Mouse (Mus musculus): ENCODE results near the gene Lypd6b. TPM values are rescaled to one million over a fixed set of nuclear protein-coding genes. Genes with fewer than 3 reads are reported as not detected.

Gene Lypd6b
- polyA plus RNA-seq, 1 experiment from 2014 or later = 4.4 TPM

DNA sequence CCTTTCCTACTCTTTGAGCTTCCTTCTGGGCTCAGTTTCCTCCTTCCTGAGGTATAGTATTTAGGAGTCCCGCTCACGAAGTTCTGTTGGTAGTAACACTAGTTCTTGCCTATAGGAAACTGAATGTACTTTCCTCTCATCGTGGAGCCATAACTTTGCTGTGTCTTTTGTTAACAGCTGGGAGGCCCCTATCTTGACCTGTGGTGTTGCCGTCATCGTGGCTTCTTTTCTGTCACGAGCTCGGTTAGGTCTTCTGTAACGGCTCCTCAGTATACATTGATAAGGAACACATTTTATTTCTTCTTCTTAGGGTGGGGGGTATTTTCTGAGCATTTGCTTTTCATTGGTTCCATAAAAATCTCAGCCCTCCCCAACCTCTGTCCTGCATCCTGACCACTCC, 74.2 kb downstream of the Lypd6b start:
- H3K4me1 ChIP-seq (replicated peaks) = no peaks in the 10 kb centered on the region; the same call in 1 of the 2 replicates
- H3K4me2 ChIP-seq = no peak overlapping the region
- no peak for ATAC-seq (ENCODE audit: low FRiP score)
- H3K27ac ChIP-seq = no peak overlapping the region
- H3K36me3 ChIP-seq = no peaks in the 10 kb centered on the region
- no peaks in the 10 kb centered on the region for H3K27me3 ChIP-seq
- H3K9ac ChIP-seq = no peak overlapping the region
- 74% methylated on average over 8 of the region's 8 CpGs for whole genome bisulfite sequencing
- H3K4me3 ChIP-seq = no peak overlapping the region
- no peaks in the 10 kb centered on the region for H3K9me3 ChIP-seq

GRCm38 (mm10) chr2:49868116-49868858, 80.8 kb downstream of the Lypd6b start:
- Histone ChIP-seq H3K4me1 (replicated peaks) (no peaks in the 10 kb centered on the region), H3K4me3 (no peak overlapping the region), H3K4me2 (no peak overlapping the region), H3K9ac (no peak overlapping the region), H3K27me3 (no peaks in the 10 kb centered on the region), H3K27ac (no peak overlapping the region), H3K36me3 (no peaks in the 10 kb centered on the region), H3K9me3 (no peaks in the 10 kb centered on the region)
- no peak for ATAC-seq (ENCODE audit: low FRiP score)
- WGBS = 91% methylated on average over 9 of the region's 9 CpGs

DNA sequence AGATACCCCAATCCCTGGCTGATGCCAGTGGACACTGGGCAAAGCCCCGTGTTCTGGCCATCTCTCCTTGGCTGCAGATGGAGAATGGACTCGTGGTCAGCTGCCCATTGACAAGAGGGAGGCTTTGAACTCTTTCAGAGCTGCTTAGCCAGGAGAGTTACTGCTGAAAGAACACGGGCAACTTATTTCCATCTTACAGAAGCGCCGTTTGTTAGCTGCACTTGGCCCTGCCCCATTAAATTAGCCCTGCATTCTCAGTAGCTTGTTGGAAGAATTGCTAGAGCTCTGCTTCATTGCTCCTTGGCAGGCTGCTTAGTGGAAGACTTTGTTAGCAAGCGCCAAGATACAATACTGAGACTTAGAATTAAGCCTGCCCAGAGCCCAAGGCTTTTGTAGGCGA, 81.6 kb downstream of the Lypd6b start:
- Histone ChIP-seq H3K27me3 (no peaks in the 10 kb centered on the region), H3K27ac (no peak overlapping the region), H3K36me3 (no peaks in the 10 kb centered on the region), H3K4me2 (no peak overlapping the region), H3K4me1 (replicated peaks) (no peaks in the 10 kb centered on the region), H3K4me3 (no peak overlapping the region), H3K9ac (no peak overlapping the region), H3K9me3 (no peaks in the 10 kb centered on the region)
- 71% methylated on average over 7 of the region's 7 CpGs for WGBS
- ATAC-seq (ENCODE audit: low FRiP score) = no peak

GRCm38 (mm10) chr2:49869782-49870514, 82.5 kb downstream of the Lypd6b start:
- H3K4me3 ChIP-seq = no peak overlapping the region
- H3K9me3 ChIP-seq = no peaks in the 10 kb centered on the region
- ATAC-seq (ENCODE audit: low FRiP score) = no peak
- no peaks in the 10 kb centered on the region for H3K36me3 ChIP-seq
- WGBS = 90% methylated on average over 10 of the region's 10 CpGs
- H3K27ac ChIP-seq = no peak overlapping the region
- H3K4me1 ChIP-seq (replicated peaks) = no peaks in the 10 kb centered on the region
- H3K9ac ChIP-seq = no peak overlapping the region
- H3K4me2 ChIP-seq = no peak overlapping the region
- no peaks in the 10 kb centered on the region for H3K27me3 ChIP-seq

- no peak for ATAC-seq (ENCODE audit: low FRiP score)
- Histone ChIP-seq H3K36me3 (no peaks in the 10 kb centered on the region), H3K4me2 (no peak overlapping the region), H3K27me3 (no peaks in the 10 kb centered on the region), H3K9ac (no peak overlapping the region), H3K4me1 (replicated peaks) (no peaks in the 10 kb centered on the region), H3K4me3 (no peak overlapping the region), H3K27ac (no peak overlapping the region), H3K9me3 (no peaks in the 10 kb centered on the region)
- 94% methylated on average over 1 of the region's 1 CpGs for WGBS
Observed at GRCm38 (mm10) chr2:49871012-49871411, 83.5 kb downstream of the Lypd6b start.

GRCm38 (mm10) chr2:49880507-49880906, 93.0 kb downstream of the Lypd6b start:
- H3K27me3 ChIP-seq = no peaks in the 10 kb centered on the region
- H3K9me3 ChIP-seq = no peaks in the 10 kb centered on the region
- H3K4me1 ChIP-seq (replicated peaks) = no peaks in the 10 kb centered on the region
- no peak for ATAC-seq (ENCODE audit: low FRiP score)
- H3K9ac ChIP-seq = no peak overlapping the region
- H3K4me2 ChIP-seq = no peak overlapping the region
- no peaks in the 10 kb centered on the region for H3K36me3 ChIP-seq
- WGBS = 84% methylated on average over 9 of the region's 9 CpGs
- no peak overlapping the region for H3K27ac ChIP-seq
- H3K4me3 ChIP-seq = no peak overlapping the region

DNA sequence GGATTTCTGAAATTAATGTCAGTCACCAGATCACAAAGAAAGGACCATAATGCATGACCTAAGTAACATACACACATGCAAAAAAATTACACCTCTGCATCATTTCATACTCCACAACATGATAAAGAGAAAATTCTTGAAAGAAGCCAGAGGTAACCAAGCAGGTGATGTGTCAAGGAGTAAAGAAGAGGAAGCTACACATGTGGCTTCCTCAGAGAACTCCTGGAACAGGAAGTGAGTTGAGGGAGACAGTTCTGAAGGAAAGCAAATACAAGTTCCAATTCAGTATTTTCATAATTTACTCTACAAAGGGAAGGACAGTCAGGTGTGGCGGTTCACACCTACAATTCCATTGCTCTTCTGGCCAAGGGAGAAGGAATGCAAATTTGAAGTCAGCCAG, 93.5 kb downstream of the Lypd6b start:
- H3K9ac ChIP-seq = no peak overlapping the region
- H3K4me2 ChIP-seq = no peak overlapping the region
- H3K36me3 ChIP-seq = no peaks in the 10 kb centered on the region
- no peaks in the 10 kb centered on the region for H3K27me3 ChIP-seq
- H3K4me3 ChIP-seq = no peak overlapping the region
- H3K4me1 ChIP-seq (replicated peaks) = no peaks in the 10 kb centered on the region
- ATAC-seq (ENCODE audit: low FRiP score) = no peak
- no peak overlapping the region for H3K27ac ChIP-seq
- 100% methylated on average over 1 of the region's 1 CpGs for WGBS
- no peaks in the 10 kb centered on the region for H3K9me3 ChIP-seq

DNA sequence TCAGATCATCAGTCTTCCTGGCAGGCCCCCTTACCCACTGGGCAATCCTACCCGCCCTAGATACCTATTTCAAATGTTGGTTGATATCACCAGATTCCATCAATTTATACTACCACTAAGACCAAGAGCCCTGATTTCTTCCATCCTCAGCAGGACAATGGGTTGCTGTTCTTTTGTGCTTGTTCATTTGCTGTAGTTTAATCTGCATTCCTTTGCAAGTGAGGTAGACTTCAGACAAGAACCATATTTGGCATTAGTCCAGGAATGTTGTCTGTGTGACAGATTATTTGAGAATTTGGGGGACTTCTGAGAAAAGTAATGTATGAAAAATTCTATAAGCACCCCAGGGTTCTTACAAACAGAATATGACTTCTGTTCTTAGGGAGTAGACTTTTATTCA, 95.0 kb downstream of the Lypd6b start:
- Histone ChIP-seq H3K9ac (no peak overlapping the region), H3K9me3 (no peaks in the 10 kb centered on the region), H3K4me3 (no peak overlapping the region), H3K27ac (no peak overlapping the region), H3K4me2 (no peak overlapping the region), H3K4me1 (replicated peaks) (no peaks in the 10 kb centered on the region), H3K27me3 (no peaks in the 10 kb centered on the region), H3K36me3 (no peaks in the 10 kb centered on the region)
- ATAC-seq (ENCODE audit: low FRiP score) = no peak
- WGBS = 97% methylated on average over 1 of the region's 1 CpGs

DNA sequence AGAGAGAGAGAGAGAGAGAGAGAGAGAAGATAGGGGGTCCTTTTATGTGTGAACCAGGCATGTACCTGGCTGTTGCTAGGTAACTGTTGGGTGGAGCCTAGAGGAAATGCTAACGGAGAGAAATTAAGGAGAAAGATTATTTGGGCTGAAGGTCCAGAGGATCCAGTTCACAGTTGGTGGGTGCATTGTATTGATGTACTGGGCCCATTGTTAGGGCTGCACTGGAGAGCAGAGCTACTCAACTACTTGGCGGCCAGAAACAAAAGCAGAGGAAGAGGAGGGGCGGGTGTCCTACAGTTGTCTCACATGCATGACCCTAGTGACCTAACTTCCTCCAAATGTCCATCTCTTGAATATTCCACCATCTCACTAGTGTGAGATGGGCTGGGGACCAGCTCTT, 96.5 kb downstream of the Lypd6b start:
- Histone ChIP-seq H3K9me3 (no peaks in the 10 kb centered on the region), H3K27ac (no peak overlapping the region), H3K4me1 (replicated peaks) (peaks cover 9% of the 10 kb centered on the region), H3K9ac (no peak overlapping the region), H3K36me3 (no peaks in the 10 kb centered on the region), H3K4me2 (no peak overlapping the region), H3K4me3 (no peak overlapping the region), H3K27me3 (no peaks in the 10 kb centered on the region)
- 17% methylated on average over 3 of the region's 3 CpGs for WGBS
- no peak for ATAC-seq (ENCODE audit: low FRiP score)

DNA sequence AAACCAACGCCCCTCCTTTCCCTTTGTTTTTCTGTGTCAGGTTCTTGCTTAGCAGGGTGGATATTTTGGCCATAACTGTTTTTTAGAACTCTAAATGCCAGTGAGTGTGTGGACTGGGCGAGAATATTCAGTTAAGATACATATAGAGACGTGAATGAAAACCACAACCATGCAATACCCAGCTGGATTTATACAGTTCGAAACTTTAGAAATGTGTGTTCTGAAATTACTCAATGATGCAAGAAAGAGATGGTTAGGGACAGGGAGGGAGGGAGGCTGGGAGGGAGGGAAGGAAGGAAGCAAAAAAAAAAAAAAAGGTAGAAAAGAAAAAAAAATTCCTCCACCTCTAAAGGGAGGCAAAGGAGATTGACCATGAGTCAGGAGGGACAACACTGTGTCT, 98.7 kb downstream of the Lypd6b start:
- H3K9me3 ChIP-seq = no peaks in the 10 kb centered on the region
- no peak overlapping the region for H3K4me3 ChIP-seq
- H3K27ac ChIP-seq = no peak overlapping the region
- no peak for ATAC-seq (ENCODE audit: low FRiP score)
- no peaks in the 10 kb centered on the region for H3K36me3 ChIP-seq
- WGBS = 89% methylated on average over 4 of the region's 4 CpGs
- no peaks in the 10 kb centered on the region for H3K27me3 ChIP-seq
- H3K9ac ChIP-seq = no peak overlapping the region
- peaks cover 10% of the 10 kb centered on the region for H3K4me1 ChIP-seq (replicated peaks)
- H3K4me2 ChIP-seq = no peak overlapping the region

- H3K4me2 ChIP-seq = no peak overlapping the region
- 51% methylated on average over 4 of the region's 4 CpGs for WGBS
- H3K9me3 ChIP-seq = no peaks in the 10 kb centered on the region
- no peak for ATAC-seq (ENCODE audit: low FRiP score)
- H3K9ac ChIP-seq = no peak overlapping the region
- no peaks in the 10 kb centered on the region for H3K27me3 ChIP-seq
- no peak overlapping the region for H3K27ac ChIP-seq
- no peak overlapping the region for H3K4me3 ChIP-seq
- H3K36me3 ChIP-seq = no peaks in the 10 kb centered on the region
- peaks cover 10% of the 10 kb centered on the region for H3K4me1 ChIP-seq (replicated peaks)
Observed at GRCm38 (mm10) chr2:49888346-49888745, 100.9 kb downstream of the Lypd6b start.

GRCm38 (mm10) chr2:49890727-49891126, 103.2 kb downstream of the Lypd6b start:
- Histone ChIP-seq H3K4me2 (no peak overlapping the region), H3K27ac (no peak overlapping the region), H3K36me3 (no peaks in the 10 kb centered on the region), H3K4me3 (no peak overlapping the region), H3K27me3 (no peaks in the 10 kb centered on the region), H3K9me3 (no peaks in the 10 kb centered on the region), H3K9ac (no peak overlapping the region), H3K4me1 (replicated peaks) (peaks cover 10% of the 10 kb centered on the region)
- 49% methylated on average over 2 of the region's 2 CpGs for WGBS
- ATAC-seq (ENCODE audit: low FRiP score) = no peak
